Mouse (Mus musculus) lung, adult 2 months (tissue): ENCODE measurements around the gene Slc25a38.

Source experiments
- CTCF ChIP-seq: fragments of 200-500 bp; IDR thresholded peaks from 2 replicates; pipeline ENCODE4 v1.5.1; 2011; ENCODE audit warnings: mild to moderate bottlenecking, low read length, control low read depth; ENCODE audit not compliant: insufficient read depth
- POLR2A ChIP-seq: fragments of 200-500 bp; IDR thresholded peaks from 2 replicates; pipeline ENCODE4 v1.6.1; 2011; ENCODE audit warnings: low read depth, mild to moderate bottlenecking, control low read depth, low read length, borderline replicate concordance; ENCODE audit errors: extremely low read depth

DNA sequence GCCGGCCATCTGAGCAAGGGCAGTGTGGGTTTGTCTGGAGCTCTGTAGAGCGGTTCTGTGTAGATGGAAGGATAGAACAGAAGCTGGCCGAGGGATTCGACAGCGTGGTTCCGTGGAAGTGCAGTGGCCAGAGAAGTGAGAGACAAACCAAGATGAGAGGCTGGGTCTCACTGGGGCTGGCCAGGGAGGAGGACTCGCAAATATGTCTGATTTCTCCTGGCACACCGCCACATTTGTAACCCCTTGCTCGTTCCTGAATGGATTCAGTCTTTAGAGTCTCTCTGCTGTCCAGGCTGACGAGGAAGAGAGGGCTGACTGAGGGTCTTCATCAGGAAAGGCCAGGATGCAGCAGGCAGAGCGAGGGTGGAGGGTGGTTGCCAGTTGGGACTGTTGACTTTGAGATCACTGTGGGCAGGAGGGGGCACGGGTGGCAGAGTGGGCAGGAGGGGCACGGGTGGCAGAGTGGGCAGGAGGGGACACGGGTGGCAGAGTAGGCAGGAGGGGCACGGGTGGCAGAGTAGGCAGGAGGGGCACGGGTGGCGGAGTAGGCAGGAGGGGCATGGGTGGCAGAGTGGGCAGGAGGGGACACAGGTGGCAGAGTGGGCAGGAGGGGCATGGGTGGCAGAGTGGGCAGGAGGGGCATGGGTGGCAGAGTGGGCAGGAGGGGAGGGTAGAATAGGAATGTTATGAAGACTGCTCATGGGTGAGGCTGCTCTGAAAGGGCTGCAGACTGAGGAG lies 4.0 kb downstream of the Slc25a38 start:
- no peak for TF ChIP-seq CTCF
- no peak for TF ChIP-seq POLR2A
